Mouse (Mus musculus) erythroid progenitor cell, adult 5-6 weeks (primary cell): Measurements from ENCODE around the gene Pln. TPM values are rescaled to one million over a fixed set of nuclear protein-coding genes. Genes with fewer than 3 reads are reported as not detected.

Experiments
- ATAC-seq: replicated peaks from 2 replicates; pipeline ENCODE4 v1.8.0; 2016; ENCODE audit warnings: moderate number of reproducible peaks, mild to moderate bottlenecking, moderate TSS enrichment, inconsistent platforms; ENCODE audit not compliant: poor library complexity, low FRiP score, severe bottlenecking
- total RNA-seq, 2 experiments: library from RNA; stranded (forward) in 1 of 2; stranded (reverse) in 1 of 2; fragments of 150-400 nt in 1 of 2; fragments of 186-747, 209-891 nt in 1 of 2; gene quantifications; 2 replicates each; pipeline versions ENCODE4 v1.2.3 to v1.2.4; 2015 to 2017; ENCODE audit warnings: low replicate concordance in 2 of 2

The Pln gene
- total RNA-seq (2015; ENCODE audit: low replicate concordance): 7.1 TPM in 1 of 2 replicates, not detected in the other
- total RNA-seq (2017; ENCODE audit: low replicate concordance): 2.4 TPM in 1 of 2 replicates, not detected in the other

GRCm38 (mm10) chr10:53337162-53337923, at the start of gene Pln:
Pln (plus strand) TSS chr10:53337667.
- no peak for ATAC-seq

DNA sequence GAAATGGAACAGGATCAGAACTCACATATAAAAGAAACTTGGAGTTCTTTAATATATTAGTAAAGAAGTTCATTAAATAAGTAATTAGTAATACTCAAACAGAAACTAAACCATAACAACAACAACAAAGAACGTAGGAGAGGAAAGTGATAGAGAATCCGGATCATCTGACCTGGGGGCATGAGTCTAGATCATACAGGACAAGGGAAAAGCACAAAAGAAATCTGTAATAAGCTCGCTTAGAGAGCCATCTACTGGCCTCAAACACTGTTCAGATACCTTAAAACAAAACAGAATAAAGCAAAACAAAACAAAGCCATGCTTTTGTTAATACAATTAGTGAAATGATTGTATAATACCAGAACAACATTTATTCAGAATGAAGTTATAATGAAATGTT, 31.6 kb upstream of the Pln start:
- no peak for ATAC-seq

- ATAC-seq: no peak
Observed at GRCm38 (mm10) chr10:53306674-53307073, 30.8 kb upstream of the Pln start.

DNA sequence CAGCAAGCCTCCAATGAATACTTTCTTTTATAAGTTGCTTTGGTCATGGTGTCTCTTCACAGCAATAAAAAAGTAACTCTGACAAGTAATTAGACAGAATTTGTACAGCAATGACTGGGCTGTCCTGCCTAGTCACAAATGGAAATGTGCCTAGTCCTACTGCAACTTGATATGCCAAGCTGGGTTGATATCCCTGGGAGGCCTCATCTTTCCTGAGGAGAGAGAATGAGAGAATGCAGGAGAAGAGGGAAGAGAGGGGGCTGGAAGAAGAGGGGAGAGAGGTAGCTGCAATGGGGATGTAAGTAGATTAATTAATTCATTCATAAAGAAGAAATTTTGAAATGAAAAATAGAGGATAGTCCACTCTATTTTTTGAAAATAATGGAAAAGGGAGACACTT, 14.1 kb upstream of the Pln start:
- no peak for ATAC-seq

DNA sequence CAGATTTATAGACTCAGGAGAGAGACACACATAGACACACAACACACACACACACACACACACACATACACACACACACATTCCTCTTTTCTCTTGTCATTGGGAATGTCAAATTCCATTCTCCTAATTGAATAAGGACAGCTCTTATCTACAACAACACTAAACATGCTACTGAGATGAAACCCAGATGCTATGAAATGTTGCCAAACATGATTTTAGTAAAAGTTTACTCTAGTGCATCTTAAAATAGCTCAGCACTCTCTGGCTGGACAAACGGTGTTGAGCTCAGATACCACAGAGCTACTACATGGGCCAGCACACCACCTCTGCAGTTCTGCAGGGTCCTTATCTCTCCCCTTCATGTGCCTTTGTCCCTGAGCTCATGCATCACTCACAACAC, 12.8 kb upstream of the Pln start:
- peak; percentile 79 for ATAC-seq

DNA sequence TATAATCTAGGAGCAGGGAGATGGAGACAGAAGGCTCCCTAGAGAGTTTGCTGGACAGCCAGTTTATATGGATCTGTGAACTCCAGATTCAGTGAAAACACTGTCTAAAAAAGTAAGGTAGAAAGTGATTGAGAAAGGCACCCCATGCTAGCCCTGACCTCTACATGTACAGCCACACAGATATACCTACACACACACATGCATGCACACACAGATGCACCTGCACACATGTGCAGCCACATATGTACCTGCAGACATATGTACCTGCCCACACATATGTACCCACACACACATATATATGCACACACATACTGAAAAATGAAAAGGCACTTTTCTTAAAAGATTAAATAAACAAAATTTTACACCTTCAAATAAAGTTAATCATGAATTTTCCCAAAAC, 11.1 kb upstream of the Pln start:
- ATAC-seq: no peak

- no peak for ATAC-seq
Observed at GRCm38 (mm10) chr10:53329257-53329656, 8.2 kb upstream of the Pln start.

DNA sequence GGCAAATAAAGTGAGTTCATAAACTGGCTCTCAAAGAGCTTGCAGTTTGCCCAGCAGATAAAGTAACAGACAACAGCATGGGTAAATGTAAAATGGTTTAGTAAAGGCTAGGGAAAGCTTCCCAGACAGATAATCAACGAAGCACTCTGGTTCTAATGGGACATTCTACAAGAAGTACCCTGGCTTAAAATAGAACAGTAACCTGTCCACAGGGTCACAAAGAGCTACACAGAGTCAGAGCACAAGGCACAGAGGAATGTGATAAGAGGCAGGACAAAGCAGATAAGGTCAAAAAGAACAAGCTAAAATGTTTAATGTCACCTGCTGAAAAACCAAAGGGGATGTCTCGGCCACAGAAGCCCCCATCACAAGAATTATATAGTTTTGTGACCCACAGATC, 4.7 kb upstream of the Pln start:
- ATAC-seq: no peak

GRCm38 (mm10) chr10:53335266-53335665, 2.2 kb upstream of the Pln start:
- ATAC-seq: peak; percentile 80

GRCm38 (mm10) chr10:53335974-53336373, 1.5 kb upstream of the Pln start:
- peak; percentile 82 for ATAC-seq

DNA sequence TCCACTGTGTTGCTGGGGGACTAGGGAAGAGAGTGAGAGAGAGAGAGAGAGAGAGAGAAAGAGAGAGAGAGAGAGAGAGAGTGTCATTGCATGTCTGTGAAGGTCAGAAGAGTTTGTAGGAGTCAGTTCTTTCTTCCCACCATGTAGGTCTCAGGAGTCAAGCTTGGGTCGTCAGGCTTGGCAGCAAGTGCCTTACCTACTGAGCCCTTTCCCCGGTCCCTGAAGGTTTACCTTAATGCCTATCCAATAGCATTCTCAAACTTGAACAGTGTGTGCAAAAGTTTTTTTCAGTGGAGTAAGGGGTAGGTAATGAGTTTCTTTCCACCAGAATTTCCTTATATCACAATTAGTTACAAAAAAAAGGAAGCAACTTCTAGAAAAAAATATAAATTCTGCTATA, 1.6 kb downstream of the Pln start:
- no peak for ATAC-seq

GRCm38 (mm10) chr10:53341288-53341965, 4.0 kb downstream of the Pln start:
- peak; percentile 87 for ATAC-seq

DNA sequence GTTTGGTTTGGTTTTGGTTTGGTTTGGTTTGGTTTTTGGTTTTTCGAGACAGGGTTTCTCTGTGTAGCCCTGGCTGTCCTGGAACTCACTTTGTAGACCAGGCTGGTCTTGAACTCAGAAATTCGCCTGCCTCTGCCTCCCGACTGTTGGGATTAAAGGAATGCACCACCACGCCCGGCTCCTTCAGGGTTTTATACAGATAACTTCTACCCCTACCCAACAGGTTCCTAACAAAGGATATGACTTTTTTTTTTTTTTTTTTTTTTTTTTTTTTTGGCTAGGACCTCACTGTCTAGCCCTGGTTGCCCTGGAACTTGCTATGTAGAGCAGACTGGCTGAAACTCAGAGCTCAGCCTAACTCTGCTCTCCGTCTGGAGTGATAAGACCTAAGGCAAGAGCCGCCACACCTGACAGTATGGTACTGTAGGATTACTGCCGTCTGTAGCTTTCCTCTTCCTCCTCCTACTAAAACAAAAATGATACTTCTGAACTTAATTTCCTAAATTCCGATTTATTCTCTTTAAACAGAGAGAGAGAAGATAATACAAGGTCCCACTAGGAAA, 4.8 kb downstream of the Pln start:
- ATAC-seq: peak; percentile 81

GRCm38 (mm10) chr10:53343384-53343783, 5.9 kb downstream of the Pln start:
- ATAC-seq: no peak

- no peak for ATAC-seq
Observed at GRCm38 (mm10) chr10:53343865-53344264, 6.4 kb downstream of the Pln start.

- no peak for ATAC-seq
Observed at GRCm38 (mm10) chr10:53345508-53345907, 8.0 kb downstream of the Pln start.

DNA sequence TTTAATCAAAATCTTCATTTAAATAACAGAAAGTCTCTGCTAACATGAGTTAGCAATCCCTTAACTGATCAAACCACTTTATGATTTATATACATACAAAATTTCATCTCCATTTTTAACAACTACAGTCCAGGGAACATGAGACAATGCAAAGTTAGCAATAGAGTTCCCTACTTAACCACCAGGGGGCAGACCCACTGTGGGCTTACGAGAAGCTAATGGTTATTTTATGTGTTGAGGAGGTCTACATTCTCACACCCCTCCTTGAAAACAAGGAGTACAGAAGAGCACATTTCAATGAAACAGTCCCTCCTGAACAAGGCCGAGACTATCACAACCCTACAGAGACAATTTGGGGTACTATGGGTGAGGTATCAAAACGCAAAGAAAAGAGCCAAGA, 9.0 kb downstream of the Pln start:
- ATAC-seq: 0 out of 2 replicates have a peak, but pooled peaks have one; percentile 47

DNA sequence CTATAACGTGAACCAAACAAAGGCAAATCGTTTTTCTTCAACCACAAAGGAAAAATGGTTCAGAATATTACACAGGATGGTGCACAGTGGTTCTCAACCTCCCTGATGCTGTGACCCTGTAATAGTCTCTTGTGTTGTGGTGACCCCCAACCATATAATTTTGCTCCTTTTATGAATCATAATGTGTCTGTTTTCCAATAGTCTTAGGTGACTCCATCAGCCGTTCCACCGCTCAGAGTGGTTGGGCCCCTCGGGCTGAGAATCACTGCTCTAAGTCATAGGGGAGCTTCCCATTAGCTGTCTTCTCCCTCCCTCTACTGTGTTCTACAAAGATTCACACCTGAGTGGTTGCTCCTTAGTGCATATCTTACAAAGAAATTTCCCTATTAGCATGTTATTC, 9.4 kb downstream of the Pln start:
- no peak for ATAC-seq

DNA sequence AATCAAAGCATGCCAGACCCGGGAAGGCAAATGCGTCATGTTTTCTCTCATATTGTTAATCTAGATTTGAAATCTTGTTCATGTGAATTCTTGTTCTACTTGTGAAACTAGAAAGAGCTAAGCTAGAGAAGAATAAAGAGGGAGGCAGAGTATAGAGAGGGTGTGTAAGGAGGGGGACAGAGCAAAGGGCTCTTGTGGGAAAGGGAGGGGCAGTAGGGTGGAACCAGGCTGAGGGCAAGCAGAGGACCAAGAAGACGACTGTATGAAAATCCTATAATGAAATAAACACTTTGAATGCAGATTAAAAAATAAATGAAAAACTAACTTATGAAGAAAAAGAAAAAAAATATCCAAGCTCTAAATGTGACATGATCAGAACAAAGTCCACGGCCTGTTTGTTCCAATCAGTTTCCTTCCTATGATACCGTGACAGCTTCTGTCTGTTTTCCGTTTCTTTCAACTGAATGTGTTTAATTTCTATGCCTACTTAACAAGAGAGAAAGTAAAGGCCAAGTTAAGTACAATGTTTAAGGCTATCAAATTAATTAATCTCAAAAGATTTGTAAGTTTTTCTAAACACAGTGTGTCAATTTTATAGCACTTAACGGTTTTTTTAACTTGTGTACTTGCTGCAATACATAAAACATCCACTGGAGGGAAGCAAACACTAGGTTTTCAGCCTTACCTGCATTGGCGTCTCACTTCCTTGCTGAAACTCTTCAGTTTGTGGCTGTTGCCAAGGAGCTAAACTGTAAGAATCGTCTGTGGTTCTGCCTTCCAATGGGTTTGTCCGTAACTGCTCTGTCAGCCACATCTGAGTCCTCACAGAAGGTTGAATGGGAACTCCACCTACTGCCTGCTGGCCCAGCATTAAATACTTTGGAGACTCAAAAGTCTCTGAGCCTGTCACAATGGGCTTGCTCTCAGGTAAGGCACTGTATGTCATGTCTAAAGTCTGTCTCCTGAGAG, 10.6 kb downstream of the Pln start:
- peak; percentile 66 for ATAC-seq

GRCm38 (mm10) chr10:53349254-53349653, 11.8 kb downstream of the Pln start:
- ATAC-seq: no peak
